Mouse (Mus musculus) limb, embryonic 10.5 days (tissue): ENCODE measurements around the gene Zfand2a. TPM values are rescaled to one million over a fixed set of nuclear protein-coding genes. Genes with fewer than 3 reads are reported as not detected.

Experiments
- DNase-seq: peaks from one replicate; pipeline ENCODE4 v3.0.0-alpha.2; 2017; ENCODE audit warnings: low spot score
- H3K27ac ChIP-seq: fragments of 300-500 bp; sonication (generic); 2 replicates; pipeline ENCODE4 v1.5.1; 2016; ENCODE audit warnings: mild to moderate bottlenecking
- H3K27me3 ChIP-seq: fragments of 300-500 bp; sonication (generic); 2 replicates; pipeline ENCODE4 v1.6.1; 2016; ENCODE audit warnings: low read depth, mild to moderate bottlenecking; ENCODE audit not compliant: poor library complexity, severe bottlenecking
- H3K36me3 ChIP-seq: fragments of 300-500 bp; sonication (generic); 2 replicates; pipeline ENCODE4 v1.6.1; 2016; ENCODE audit warnings: mild to moderate bottlenecking, moderate library complexity
- H3K4me1 ChIP-seq: fragments of 300-500 bp; sonication (generic); 2 replicates; pipeline ENCODE4 v1.6.1; 2016
- H3K4me3 ChIP-seq: fragments of 300-500 bp; sonication (generic); 2 replicates; pipeline ENCODE4 v1.5.1; 2016; ENCODE audit warnings: mild to moderate bottlenecking, moderate library complexity
- H3K9me3 ChIP-seq: fragments of 300-500 bp; sonication (generic); replicated peaks from 2 replicates; pipeline ENCODE4 v1.6.1; 2016; ENCODE audit warnings: mild to moderate bottlenecking
- WGBS: fragments of 180-500 bp; shearing (Covaris S2); methylation state at CpG from one replicate; pipeline ENCODE4 v1.1.7; 2016; 5-methylcytosine and 5-hydroxymethylcytosine counted together
- polyA plus RNA-seq: library from polyadenylated mRNA; unstranded; fragments of >200 nt; fragmentation: Nextera tagmentation; extraction: Ambion mirVana; gene quantifications from 2 replicates; pipeline ENCODE4 v1.2.1, GENCODE M21; 2016

Zfand2a gene
- polyA plus RNA-seq, 1 experiment from 2014 or later = 12.8 TPM

- H3K27ac ChIP-seq = no peak overlapping the region
- peaks cover 6% of the 10 kb centered on the region; the same call in 1 of the 2 replicates for H3K4me1 ChIP-seq
- H3K9me3 ChIP-seq = no peaks in the 10 kb centered on the region
- no peak overlapping the region for H3K4me3 ChIP-seq
- H3K27me3 ChIP-seq = peaks cover 25% of the 10 kb centered on the region; the same call in 1 of the 2 replicates
- H3K36me3 ChIP-seq = no peaks in the 10 kb centered on the region
- 36% methylated on average over 22 of the region's 22 CpGs for WGBS
- DNase-seq = peak; percentile 33
Observed at GRCm38 (mm10) chr5:139495019-139495669, 10.8 kb upstream of the Zfand2a start.

DNA sequence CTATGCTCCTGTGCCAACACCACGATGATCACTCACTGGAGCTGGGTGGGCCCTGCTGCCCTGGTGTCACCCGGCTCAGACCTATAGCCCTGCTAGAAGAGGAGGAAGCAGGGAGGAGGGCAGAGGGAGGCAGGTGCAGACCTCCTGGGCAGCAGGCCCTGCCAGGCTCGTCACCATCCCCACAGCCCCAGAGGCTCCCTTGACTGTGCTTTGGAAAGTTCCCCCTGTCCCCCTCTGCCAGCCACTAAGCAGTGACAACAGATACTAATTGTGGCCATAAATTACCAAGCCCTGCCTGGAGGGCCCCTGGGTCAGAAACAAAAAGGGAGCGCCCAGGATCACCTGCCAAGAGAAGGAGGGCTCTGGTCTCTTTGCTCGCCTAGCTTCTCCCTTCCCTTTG, 9.3 kb upstream of the Zfand2a start:
- WGBS = 32% methylated on average over 5 of the region's 5 CpGs
- no peak overlapping the region for H3K27ac ChIP-seq
- H3K4me1 ChIP-seq = peaks cover 6% of the 10 kb centered on the region; the same call in 1 of the 2 replicates
- H3K27me3 ChIP-seq = peaks cover 25% of the 10 kb centered on the region; the same call in 1 of the 2 replicates
- no peaks in the 10 kb centered on the region for H3K9me3 ChIP-seq
- no peak for DNase-seq
- H3K4me3 ChIP-seq = no peak overlapping the region
- no peaks in the 10 kb centered on the region for H3K36me3 ChIP-seq

DNA sequence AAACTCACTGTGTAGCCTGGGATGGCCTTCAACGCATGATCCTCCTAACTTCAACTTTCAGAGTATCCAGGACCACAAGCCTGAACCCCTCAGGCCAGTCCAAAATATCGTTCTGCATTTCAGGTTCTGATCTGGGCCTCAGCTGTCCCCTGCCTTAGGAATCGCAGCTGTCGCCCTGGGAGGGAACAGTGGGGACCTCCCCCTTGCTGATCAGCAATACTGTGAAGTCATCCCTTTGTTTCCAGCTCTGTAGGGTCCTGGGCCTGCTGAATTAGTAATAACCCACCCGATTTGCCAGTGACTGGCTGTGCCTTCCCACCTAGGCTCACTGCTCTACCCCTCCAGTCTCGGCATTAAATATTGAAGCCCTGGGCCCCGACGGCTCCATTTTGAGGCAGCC, 7.0 kb upstream of the Zfand2a start:
- Histone ChIP-seq H3K4me1 (peaks cover 6% of the 10 kb centered on the region; the same call in 1 of the 2 replicates), H3K27ac (no peak overlapping the region), H3K27me3 (peaks cover 21% of the 10 kb centered on the region; the same call in 1 of the 2 replicates), H3K36me3 (no peaks in the 10 kb centered on the region), H3K9me3 (no peaks in the 10 kb centered on the region), H3K4me3 (no peak overlapping the region)
- no peak for DNase-seq
- 66% methylated on average over 8 of the region's 8 CpGs for WGBS

- no peak for DNase-seq
- peaks cover 16% of the 10 kb centered on the region; the same call in 1 of the 2 replicates for H3K27me3 ChIP-seq
- H3K4me3 ChIP-seq = no peak overlapping the region
- WGBS = 89% methylated on average over 11 of the region's 11 CpGs
- no peaks in the 10 kb centered on the region for H3K36me3 ChIP-seq
- peaks cover 5% of the 10 kb centered on the region; the same call in 1 of the 2 replicates for H3K4me1 ChIP-seq
- H3K27ac ChIP-seq = no peak overlapping the region
- no peaks in the 10 kb centered on the region for H3K9me3 ChIP-seq
Observed at GRCm38 (mm10) chr5:139490131-139490530, 5.8 kb upstream of the Zfand2a start.

GRCm38 (mm10) chr5:139483171-139483848, 1.0 kb downstream of the Zfand2a start:
- Histone ChIP-seq H3K36me3 (peaks cover 43% of the 10 kb centered on the region), H3K4me1 (peaks cover 17% of the 10 kb centered on the region), H3K27me3 (no peaks in the 10 kb centered on the region), H3K9me3 (no peaks in the 10 kb centered on the region), H3K4me3 (peak overlapping the region; percentile 99), H3K27ac (no peak overlapping the region)
- WGBS = 67% methylated on average over 14 of the region's 14 CpGs
- DNase-seq = no peak

DNA sequence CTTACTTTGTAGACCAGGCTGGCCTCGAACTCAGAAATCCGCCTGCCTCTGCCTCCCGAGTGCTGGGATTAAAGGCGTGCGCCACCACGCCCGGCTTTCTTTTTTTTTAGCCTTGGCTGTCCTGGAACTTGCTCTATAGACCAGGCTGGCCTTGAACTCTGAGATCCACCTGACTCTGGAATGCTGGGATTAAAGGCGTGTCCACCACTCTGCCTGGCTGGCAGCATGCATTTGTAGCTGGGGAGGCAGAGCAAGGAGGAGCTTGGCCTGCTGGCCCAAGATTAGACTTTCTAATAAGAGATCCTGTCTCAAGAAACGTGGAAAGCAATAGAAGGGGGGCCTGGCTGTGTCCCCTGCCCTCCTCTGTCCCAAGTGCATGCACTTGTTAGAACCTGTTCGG, 3.9 kb downstream of the Zfand2a start:
- H3K9me3 ChIP-seq = no peaks in the 10 kb centered on the region
- no peak for DNase-seq
- peaks cover 17% of the 10 kb centered on the region for H3K4me1 ChIP-seq
- H3K36me3 ChIP-seq = peaks cover 72% of the 10 kb centered on the region
- H3K4me3 ChIP-seq = no peak overlapping the region
- no peak overlapping the region for H3K27ac ChIP-seq
- 90% methylated on average over 10 of the region's 10 CpGs for WGBS
- no peaks in the 10 kb centered on the region for H3K27me3 ChIP-seq

- Histone ChIP-seq H3K4me1 (peaks cover 13% of the 10 kb centered on the region), H3K36me3 (peaks cover 85% of the 10 kb centered on the region), H3K9me3 (no peaks in the 10 kb centered on the region), H3K27ac (no peak overlapping the region), H3K27me3 (no peaks in the 10 kb centered on the region), H3K4me3 (no peak overlapping the region)
- WGBS = 94% methylated on average over 8 of the region's 8 CpGs
- no peak for DNase-seq
Observed at GRCm38 (mm10) chr5:139479088-139479487, 5.3 kb downstream of the Zfand2a start.

- WGBS = 89% methylated on average over 9 of the region's 9 CpGs
- H3K4me3 ChIP-seq = no peak overlapping the region
- H3K27me3 ChIP-seq = no peaks in the 10 kb centered on the region
- peaks cover 93% of the 10 kb centered on the region for H3K36me3 ChIP-seq
- no peaks in the 10 kb centered on the region for H3K4me1 ChIP-seq
- H3K27ac ChIP-seq = no peak overlapping the region
- H3K9me3 ChIP-seq = no peaks in the 10 kb centered on the region
- no peak for DNase-seq
Observed at GRCm38 (mm10) chr5:139474741-139475140, 9.6 kb downstream of the Zfand2a start.

DNA sequence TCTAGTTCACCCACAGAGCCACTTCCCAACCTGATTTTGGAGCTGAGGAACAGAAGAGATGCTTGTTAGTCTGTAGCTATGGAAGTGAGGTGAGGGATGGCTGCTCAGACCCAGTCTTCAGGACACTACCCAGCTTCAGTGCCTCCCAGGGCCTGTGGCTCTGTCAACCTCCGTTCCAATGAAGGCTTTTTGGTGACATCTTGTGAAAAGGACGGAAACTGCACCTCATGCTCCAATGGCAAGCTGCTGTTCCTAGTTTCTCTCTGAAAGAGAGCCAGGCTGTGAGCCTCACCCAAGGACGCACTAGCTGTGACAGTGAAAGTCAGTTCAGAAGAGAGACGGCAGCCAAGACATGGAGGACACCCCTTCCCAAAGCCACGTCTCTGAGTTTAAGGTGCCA, 16.4 kb downstream of the Zfand2a start:
- H3K27me3 ChIP-seq = no peaks in the 10 kb centered on the region
- H3K4me1 ChIP-seq = no peaks in the 10 kb centered on the region
- peaks cover 25% of the 10 kb centered on the region for H3K36me3 ChIP-seq
- H3K4me3 ChIP-seq = no peak overlapping the region
- WGBS = 54% methylated on average over 5 of the region's 5 CpGs
- no peak for DNase-seq
- H3K9me3 ChIP-seq = no peaks in the 10 kb centered on the region
- H3K27ac ChIP-seq = no peak overlapping the region

DNA sequence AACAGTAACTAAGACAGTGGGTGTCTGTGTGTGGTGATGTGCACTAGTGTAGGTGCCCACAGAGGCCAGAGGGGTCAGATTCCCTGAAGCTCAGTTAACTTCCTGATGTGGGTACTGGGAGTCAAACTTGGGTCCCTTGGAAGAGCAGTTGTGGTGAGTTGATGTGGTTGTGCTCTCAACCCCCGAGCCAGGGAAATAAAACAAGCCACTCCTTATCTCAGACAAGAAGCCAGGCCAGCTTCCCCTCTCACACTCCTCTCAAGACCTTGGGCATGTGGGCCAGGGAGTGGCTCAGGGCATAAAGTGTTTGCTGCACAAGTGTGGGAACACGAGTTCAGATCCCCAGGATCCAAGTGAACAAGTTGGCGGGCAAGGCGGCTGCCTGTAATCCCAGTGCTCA, 17.5 kb downstream of the Zfand2a start:
- WGBS = 71% methylated on average over 4 of the region's 4 CpGs
- Histone ChIP-seq H3K4me1 (no peaks in the 10 kb centered on the region), H3K27me3 (no peaks in the 10 kb centered on the region), H3K27ac (no peak overlapping the region), H3K4me3 (no peak overlapping the region), H3K9me3 (no peaks in the 10 kb centered on the region), H3K36me3 (peaks cover 14% of the 10 kb centered on the region)
- DNase-seq = no peak

GRCm38 (mm10) chr5:139466373-139466772, 18.0 kb downstream of the Zfand2a start:
- Histone ChIP-seq H3K27ac (no peak overlapping the region), H3K36me3 (peaks cover 9% of the 10 kb centered on the region), H3K9me3 (no peaks in the 10 kb centered on the region), H3K27me3 (no peaks in the 10 kb centered on the region), H3K4me3 (no peak overlapping the region), H3K4me1 (no peaks in the 10 kb centered on the region)
- whole genome bisulfite sequencing = 63% methylated on average over 2 of the region's 2 CpGs
- no peak for DNase-seq

DNA sequence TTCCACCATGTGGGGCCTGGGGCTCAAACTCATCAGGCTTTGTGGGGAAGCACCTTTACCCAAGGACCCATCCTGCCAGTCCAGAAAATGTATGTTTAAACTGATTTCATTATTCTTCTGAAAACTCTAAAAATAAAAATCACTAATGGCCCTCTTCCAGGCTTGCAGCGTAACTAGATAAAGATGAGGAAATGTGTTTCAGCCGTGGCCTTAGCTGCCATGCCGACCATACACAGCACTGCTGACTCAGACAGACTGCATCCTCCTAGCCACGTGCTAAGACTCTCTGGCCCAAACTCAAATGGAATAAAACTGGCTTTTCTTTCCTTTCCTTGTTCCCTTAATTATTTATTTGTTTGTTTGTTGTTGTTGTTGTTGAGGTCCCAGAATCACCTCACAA, 19.5 kb downstream of the Zfand2a start:
- H3K4me3 ChIP-seq = no peak overlapping the region
- 75% methylated on average over 4 of the region's 4 CpGs for WGBS
- peaks cover 1% of the 10 kb centered on the region; the same call in 1 of the 2 replicates for H3K4me1 ChIP-seq
- no peaks in the 10 kb centered on the region for H3K9me3 ChIP-seq
- H3K36me3 ChIP-seq = no peaks in the 10 kb centered on the region
- no peak for DNase-seq
- no peaks in the 10 kb centered on the region for H3K27me3 ChIP-seq
- H3K27ac ChIP-seq = no peak overlapping the region

- peak within 1 kb of the TSS; percentile 59 for H3K27ac ChIP-seq
- no peaks in the 10 kb centered on the region for H3K9me3 ChIP-seq
- H3K36me3 ChIP-seq = peaks cover 22% of the 10 kb centered on the region
- H3K4me3 ChIP-seq = peak within 1 kb of the TSS; percentile 80
- WGBS = 4% methylated on average over 42 of the region's 42 CpGs
- no peaks in the 10 kb centered on the region for H3K27me3 ChIP-seq
- DNase-seq = peak; percentile 97
- H3K4me1 ChIP-seq = peaks cover 9% of the 10 kb centered on the region
Observed at GRCm38 (mm10) chr5:139460384-139461067, 23.8 kb downstream of the Zfand2a start, which contains the start of gene 3110082I17Rik. 3110082I17Rik (minus strand) TSS chr5:139460527.
